Mouse (Mus musculus): ENCODE data around the gene Tnk2.

Tnk2 gene

DNA sequence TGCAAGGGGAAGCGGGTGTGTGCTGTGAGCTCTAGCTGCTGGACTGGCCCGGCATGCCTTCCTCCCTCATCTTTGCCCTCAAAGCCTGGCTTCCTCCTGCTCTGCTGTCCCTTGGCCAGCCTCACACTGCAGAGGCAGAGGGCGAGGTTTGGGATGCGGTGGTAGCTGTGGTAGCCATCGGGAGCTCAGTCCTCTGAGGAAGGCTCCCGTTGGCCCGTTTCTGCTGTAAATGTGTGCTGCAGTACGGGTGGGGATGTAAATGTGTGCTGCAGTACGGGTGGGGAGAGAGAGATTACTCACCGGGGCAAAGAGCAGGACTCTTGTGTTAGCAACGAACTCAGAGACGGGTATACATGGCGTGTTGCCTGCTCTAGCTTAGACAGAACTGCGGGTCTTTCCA is 35.1 kb downstream of the Tnk2 start:
- no peak for DNase-seq (ENCODE audit: low read depth, low spot score)

DNA sequence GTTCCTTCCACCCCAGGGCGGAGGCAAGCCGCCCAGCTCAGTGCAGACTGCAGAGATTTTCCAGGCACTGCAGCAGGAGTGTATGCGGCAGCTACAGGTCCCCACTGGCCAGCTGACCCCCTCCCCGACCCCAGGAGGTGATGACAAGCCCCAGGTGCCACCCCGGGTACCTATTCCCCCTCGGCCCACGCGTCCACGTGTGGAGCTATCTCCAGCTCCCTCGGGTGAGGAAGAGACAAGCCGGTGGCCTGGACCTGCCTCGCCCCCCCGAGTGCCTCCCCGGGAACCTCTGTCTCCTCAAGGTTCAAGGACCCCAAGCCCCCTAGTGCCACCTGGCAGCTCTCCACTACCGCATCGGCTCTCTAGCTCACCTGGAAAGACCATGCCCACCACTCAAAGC is 36.3 kb downstream of the Tnk2 start:
- DNase-seq (ENCODE audit: low read depth, low spot score) = no peak

DNA sequence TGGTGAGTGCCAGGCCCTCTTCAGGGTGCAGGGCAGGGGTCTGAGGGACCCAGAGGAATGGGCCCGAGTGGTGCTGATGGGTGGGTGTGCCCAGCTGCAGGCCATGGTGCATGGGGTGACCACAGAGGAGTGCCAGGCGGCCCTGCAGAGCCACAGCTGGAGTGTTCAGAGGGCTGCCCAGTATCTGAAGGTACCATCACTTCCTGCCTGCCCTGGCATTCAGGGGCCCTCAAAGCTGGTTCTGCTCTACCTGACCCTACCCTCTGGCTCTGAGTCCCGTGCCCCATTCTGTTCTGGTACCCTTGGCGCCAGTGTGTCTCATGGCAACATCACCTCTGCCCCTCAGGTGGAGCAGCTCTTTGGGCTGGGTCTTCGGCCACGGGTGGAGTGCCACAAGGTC is 37.1 kb downstream of the Tnk2 start:
- no peak for DNase-seq (ENCODE audit: low read depth, low spot score)

DNA sequence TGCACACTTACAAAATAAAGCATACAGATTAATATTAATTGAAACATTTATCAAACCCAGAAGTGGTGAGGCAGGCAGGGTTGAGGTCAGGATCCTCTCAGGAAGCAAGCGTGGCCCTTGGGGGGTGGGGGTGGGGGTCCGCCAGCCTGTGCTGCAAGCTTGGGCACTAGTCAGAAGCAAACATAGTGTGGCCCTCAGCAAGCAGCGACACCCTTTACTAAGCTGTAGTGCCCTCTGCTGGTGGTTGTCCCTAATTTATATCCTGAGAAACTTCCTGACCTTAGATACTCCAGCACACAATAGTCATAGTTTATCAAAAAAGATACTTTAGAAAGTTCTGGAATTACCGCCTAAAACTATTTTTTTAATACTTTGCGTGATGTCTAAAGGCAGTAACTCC is 38.5 kb downstream of the Tnk2 start:
- DNase-seq (ENCODE audit: low read depth, low spot score) = peak; percentile 84

DNA sequence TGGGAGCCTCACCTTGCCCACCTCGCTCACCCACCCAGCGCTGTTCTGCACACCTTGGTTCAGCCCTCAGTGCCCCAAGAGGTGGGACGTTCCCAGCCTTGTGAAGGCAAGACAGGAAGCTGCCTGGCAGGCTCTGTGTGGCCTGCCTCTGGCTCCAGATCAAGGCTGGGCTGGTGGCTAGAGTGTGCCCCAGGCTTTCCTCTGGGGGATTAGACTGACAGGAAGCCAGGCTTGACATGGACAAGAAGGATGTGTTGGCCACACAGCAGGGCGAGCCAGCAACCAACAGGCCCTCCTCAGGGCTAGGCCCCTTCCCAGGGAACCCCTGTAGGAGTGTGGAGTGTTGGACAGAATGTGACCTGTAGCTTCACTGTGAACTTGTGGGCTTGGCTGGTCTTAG is 39.2 kb downstream of the Tnk2 start:
- no peak for DNase-seq (ENCODE audit: low read depth, low spot score)

DNA sequence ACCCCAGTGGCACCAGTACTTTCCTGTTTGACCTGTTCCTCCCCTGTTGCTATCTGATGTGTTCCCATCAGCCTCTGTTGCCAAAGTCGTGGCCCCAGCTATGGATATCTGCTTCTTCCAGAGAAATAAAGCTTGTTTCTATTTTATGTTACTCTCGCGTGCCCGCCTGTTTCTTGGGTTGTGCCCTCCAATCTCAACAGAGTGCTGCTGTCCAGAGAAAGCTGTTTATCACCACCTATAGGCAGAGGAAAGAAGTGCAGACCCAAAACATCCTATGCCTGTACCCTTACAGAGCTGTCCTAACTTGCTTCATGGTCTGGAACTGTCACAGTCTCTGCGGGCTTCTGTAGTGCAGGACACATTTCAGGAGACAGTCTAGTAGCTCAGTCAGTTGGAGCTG is 39.7 kb downstream of the Tnk2 start:
- DNase-seq (ENCODE audit: low read depth, low spot score) = peak; percentile 77

DNA sequence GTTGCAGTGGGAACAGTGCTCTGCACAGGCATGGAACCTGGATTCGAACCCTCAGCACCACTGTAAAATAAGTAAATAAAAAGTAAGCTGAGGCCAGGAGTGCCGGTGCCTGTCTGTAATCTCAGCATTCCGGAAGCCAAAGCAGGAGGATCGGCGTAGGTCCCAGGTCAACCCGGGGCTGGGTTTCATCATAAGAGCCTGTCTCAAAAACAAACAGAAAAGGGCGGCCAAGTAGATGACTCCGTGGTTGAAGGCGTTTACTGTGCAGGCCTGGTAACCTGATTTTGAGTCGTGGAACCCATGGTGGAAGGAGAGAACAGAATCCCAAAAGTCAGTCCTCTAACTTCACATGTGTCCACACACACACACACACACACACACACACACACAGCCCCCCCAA is 41.7 kb downstream of the Tnk2 start:
- no peak for DNase-seq (ENCODE audit: low read depth, low spot score)

DNA sequence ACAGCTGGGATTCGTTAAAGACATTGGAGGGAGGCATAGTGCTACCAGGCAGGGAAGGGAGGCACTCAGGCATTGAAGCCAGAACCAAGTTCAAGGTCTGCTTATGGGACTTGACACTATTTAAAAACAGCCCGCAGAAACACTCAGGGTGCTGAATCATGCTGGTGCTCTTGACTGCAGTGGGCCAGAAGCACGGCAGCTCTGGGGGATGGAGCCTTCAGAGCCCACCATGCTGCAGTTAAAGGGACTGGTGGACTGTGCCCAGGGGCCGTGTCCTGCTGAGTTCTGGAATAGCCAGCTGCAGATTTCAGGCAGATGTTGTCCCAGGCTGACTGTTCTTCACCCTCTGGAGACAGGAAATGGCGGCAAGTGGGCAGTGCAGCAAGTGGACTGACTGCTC is 42.3 kb downstream of the Tnk2 start:
- DNase-seq (ENCODE audit: low read depth, low spot score) = no peak

DNA sequence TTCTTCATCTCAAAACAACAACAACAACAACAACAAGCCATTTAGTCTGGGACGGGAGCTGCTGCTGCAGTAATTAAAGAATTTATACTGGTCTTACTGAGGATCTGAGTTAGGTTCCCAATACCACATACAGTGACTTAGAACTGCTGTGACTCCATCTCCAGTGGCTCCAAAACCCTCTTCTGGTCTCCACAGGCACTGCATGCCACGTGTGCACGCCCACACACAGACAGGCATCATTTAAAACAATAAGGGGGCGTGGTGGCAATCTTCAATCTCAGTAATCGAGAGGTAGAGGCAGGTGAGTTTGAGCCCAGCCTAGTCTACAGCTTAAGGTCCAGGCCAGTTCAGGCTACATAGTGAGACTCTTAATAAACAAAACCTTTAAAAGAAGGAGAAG is 43.5 kb downstream of the Tnk2 start:
- peak; percentile 83 for DNase-seq (ENCODE audit: low read depth, low spot score)

DNA sequence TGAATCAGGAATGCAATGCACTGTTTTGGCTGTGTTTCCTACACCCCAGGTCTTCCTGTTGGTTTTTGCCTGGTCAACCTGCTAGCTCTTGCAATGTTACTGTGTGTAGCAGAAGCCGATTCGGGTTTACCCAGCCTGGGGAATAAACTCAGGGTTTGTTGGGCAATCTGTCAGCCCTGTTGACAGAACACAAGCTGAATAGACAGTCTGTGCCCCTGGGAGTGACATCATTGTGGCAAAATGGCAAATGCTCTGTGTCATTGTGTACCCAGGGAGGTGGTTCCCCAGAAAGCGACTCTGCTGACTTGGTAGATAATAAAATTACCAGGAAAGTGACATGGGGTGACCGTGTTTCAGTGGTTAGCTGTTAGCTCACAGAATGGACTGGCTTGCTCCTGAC is 45.1 kb downstream of the Tnk2 start:
- DNase-seq (ENCODE audit: low read depth, low spot score) = no peak

DNA sequence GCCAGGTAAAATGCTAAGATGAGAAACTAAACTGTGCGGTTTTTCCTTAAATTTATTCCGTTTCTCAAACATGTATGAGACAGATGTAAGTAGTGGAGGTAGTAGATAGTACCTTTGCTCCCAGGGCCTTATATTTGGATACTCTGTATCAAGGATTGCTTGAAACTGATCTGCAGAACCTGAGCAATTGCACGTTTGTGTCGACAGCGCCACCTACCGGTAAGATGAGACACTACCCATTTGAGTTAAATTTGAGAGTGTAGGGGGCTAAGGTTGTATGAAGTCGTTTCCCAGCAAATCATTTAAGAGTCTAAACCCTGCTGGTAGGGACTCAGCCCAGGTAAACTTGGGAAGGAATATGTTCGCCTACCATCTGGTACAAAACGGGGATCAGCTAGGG is 45.8 kb downstream of the Tnk2 start:
- peak; percentile 85 for DNase-seq (ENCODE audit: low read depth, low spot score)

DNA sequence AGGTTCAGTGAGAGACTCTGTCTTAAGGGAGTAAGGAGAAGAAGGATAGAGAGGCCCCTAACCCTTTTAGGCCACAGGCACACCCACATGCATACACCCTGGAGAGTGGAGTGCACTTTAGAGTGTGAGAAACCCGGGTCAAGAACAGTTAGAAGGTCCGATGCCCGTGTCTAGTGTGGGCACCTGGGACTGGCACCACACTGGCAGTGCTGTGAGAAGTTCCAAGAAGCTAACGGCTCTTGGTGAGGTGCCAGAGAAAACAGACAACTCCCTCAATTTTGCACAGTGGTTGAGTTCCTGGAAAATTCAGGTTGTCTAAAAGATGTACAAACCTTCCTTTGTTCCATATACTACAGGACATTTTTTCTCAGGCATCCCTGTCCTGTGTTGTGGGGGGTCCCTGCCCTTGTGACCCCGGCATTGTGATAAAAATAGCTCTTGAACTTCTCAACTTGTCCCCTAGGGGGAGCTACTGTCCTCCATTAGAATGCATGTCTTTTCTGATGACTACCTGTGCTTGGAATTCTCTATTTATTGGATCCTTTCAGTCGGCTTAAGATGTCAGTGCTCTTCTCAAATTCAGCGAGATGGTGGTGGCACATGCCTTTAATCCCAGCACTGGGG is 53.3 kb downstream of the Tnk2 start:
- peak; percentile 83 for DNase-seq (ENCODE audit: low read depth, low spot score)

DNA sequence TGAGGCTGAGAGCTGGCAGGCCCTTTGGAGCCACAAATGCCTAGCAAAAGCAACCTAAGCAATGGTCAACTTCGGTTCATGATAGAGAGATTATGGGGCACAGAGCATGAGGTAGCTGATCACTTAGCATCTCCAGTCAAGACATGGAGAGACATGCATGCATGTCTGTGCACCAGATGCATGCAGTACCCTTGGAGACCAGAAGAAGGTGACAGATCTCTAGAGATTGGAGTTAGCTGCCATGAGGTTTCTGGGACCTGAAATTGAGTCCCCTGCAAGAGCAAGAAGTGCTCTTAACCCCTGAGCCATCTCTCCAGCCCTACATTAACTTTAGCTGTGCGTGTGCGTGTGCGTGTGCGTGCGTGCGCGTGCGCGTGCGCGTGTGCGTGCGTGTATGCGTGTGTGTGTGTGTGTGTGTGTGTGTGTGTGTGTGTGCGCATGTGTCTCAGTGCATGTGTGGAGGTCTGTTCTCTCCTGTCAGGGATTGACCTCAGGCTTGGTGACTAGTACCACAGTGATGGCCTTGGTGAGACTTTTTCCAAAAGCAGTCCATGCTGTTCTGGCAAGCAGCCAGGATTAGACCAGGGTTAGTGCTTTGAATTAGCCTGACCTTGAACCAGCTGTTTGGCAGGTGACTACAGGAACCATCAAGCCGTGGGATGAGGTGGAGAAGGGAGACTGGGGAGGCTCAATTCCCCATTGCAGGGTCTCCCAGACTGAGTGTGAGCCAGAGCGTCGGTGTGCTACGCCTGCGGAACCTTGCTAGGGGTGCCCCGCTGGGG is 54.2 kb downstream of the Tnk2 start:
- DNase-seq (ENCODE audit: low read depth, low spot score) = peak; percentile 83

DNA sequence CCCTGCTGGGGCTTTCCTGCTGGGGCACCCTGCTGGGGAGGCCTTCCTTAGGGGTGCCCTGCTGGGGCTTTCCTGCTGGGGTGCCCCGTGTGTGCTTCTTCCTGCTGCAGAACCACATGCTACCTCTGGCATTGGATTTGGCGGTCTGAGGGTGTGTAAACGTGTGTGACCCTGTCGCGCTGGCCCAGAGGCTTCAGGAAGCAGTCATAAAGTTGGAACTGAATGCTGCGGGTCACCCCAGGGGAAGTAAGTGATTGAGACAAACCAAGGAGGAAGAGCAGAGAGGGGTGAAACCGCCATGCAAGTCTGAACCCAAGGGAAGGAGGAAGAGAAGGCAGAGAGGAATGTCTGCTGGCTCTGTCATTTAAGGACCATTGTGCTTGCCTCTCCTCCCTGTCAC is 54.9 kb downstream of the Tnk2 start:
- DNase-seq (ENCODE audit: low read depth, low spot score) = no peak

DNA sequence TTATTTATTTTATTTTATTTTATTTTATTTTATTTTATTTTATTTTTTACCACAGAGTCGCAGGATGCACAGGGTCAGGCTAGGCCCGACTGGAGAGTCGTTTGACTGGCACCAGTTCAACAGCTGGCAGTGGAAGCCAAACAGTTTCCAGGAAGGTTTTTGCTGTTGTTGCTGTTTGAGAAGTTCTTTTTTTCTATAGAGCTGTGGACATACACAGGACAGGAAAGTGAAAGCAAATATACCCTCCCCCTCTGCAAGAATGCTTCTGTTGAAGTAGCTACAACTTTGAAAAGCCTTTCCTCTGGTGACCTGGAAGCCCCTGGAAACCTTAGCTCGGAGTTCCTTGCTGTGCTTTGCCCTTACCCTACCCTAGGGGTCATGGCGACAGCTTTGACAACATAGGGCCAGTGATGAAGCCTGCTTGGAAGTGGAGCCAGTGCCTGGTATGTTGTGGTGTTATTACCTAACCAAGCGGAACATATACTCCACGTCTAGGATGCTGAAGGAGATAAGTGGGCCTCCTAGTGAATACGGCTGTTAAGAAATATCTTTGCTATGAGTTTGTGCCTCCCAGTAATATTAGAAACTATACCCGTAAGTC is 59.7 kb downstream of the Tnk2 start:
- no peak for DNase-seq (ENCODE audit: low read depth, low spot score)

DNA sequence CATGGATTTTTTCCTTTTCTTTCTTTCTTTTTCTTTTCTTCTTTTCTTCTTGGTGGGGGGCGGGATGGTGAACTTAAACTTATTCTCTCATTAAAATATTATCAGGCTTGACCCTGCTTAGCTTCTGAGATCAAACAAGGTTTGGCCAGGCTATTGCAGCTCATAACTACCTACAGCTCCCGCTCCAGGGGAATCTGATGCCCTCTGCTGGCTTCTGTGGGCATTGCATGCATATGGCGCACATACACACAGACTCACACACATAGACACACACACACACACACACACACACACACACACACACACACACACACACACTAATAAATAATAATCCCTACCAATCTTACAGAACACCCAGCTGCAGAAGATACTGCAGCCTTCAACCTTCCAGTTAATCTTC is 61.9 kb downstream of the Tnk2 start:
- peak; percentile 74 for DNase-seq (ENCODE audit: low read depth, low spot score)

DNA sequence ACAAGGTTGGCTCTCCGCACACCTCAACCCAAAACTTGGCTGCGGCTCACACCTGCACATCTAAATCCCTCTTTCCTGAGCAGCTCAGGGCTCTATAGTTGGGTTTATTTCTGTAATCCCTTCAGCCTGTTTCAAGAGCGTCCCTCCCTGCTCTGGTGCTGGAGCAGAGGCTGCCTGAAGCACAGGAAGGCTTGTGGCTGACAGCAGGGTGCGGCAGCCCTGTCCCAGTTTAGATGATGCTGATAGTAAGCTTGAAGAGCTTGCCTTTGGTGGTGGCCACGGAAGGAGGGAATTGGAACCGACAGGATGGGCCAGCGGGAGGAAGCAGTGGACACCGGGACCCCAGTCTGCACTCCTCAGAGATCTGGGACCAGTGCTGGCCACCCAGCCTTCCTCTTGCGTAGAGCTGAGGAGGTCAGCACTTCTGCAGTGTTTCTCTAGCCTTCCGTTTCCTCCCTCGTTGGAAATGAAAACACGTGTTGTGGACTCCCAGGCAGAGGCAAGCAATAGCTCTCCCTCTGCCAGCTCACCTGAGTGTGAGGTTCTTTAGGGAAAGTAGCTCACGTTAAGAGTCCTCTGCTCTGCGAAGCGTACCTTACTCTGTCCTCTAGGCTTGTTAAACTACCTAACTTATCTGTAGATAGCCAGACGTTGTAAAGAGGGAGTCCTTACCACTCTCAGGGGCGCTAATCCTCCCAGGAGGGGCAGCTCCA is 63.6 kb downstream of the Tnk2 start:
- DNase-seq (ENCODE audit: low read depth, low spot score) = no peak

DNA sequence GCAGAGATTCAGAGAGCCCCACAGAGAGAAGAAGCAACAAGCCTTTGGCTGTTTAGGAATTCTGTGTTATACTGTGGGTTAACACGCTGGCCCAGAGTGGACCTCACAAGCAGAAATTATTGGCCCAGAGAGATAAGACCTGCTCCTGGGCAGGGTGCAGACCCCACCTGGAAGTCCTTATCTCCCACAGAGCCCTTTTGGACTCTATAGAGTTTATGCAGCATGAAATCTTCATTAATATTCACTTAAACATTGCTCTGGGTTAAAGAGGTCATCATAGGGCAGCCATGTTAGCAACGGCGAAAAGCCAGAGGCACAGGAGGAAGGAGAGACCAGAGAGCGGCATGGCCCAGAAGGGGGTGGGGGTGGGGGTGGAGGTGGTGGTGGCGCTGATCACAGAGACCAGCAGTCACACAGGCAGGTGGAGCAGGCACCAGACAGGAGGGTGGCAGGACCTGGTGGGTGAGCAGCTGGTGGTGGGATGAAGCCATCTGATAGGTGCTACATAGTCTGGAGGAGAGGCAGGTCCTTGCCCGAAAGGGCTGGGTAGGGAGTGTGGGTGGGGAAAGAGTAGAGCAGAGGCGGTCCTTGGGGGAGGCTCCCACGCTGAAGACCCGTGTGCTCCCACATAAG is 64.3 kb downstream of the Tnk2 start:
- no peak for DNase-seq (ENCODE audit: low read depth, low spot score)

DNA sequence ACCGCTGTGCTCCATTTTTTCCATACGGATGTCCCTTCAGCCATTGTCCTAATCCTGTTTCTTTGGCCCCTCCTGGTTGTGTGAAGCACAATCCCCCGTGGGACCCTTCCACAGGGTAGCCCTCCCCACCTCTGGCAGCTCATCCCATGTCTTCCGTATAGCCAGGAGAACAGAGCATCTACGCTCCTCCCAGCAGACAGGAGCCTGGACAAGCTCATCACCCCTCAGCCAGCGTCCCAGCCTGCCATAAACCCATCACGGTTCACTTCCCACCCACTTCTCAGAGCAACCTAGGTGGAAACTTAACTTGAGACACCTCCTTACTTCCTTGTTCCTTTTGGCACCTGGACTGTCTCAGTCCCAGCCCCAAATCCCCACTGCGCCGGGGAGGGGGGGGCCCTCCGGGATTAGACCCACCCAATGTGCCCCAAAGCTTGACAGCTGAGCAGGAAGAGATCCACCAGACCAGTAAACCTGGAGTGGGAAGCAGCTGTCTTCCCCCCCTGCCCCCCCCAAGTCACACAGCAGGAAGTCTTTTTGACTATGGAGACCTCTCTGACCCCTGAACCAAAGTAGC is 64.9 kb downstream of the Tnk2 start:
- no peak for DNase-seq (ENCODE audit: low read depth, low spot score)

DNA sequence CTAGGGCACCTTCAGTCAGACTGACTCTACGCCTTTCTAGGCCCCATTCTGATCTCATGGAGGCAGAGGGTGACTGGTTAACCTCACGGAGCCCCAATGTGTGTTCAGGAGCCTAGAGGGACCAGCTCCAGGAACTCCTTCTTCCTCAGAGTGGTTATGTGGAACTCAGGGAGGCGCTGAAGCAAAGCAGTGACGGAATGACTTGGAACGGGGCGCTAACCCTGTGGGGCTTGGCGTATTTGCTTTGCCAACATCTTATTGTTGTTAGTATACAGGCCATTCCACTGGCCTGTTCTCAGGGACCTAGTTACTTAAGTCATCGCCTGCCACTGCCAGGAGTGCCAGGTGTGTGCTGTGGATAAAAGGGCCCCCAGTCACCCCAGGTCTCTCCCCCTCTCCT is 65.4 kb downstream of the Tnk2 start:
- DNase-seq (ENCODE audit: low read depth, low spot score) = no peak

DNA sequence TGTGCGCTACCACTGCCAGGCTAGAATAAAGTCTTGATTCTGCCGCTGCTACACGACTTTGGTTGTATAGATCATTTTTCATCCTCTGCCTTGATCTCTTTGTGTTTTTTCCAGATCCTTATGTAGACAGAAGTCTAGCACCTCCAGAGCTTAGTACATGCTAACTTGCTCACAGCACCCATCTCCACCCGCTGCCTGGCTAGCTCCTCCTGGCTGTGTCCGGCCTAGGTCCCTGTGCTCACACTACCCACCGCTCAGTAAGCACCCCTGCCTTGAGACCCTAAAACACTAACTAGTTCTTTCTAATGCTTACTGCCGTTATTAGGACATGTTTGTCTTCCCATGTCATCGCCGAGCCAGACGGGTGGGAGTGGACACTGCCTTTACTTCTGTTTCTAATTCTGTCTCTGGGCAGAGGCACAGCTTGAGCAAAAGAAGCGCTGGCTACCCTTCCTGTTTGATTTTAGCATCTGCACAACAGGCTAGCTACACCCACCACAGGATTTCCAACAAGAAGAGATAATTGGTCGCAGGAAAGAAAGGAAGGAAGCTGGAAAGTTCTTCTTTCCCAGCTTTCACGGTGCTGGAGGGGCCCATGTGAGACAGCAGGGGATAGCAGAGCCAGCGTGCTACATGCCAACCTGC is 66.9 kb downstream of the Tnk2 start:
- DNase-seq (ENCODE audit: low read depth, low spot score) = no peak

Data from R1 (cell line).